Mouse (Mus musculus): ENCODE data around the gene Gm20425.

DNA sequence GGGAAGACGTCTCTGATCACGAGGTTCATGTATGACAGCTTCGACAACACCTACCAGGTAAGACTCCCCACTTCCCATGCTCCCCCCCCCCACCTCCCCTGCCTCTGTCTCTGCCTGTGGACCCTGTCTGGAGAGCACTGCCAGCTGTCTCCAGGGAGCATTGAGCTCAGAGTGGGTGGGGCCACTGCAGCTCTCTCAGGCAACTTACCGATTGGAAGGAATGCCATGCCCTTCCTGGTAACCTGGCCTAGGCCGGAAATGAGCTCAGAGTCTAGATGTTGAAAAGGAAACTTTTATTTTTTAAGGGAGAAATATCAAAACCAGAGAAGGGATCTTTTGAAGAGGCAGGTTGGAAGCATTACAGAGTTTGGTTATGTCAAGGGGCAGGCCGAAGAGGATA lies 89.7 kb downstream of the Gm20425 start:
- TF ChIP-seq ZNF384 (IDR thresholded peaks at IDR 0.05; ENCODE audit: low read depth, low read length) (no peak), CHD2 (IDR thresholded peaks at IDR 0.05; ENCODE audit: low read depth, low read length) (no peak), MAFK (IDR thresholded peaks at IDR 0.05; ENCODE audit: insufficient read depth, low read depth, low read length) (no peak)

Measured in ES-E14 (cell line).